Mouse (Mus musculus) common myeloid progenitor, adult 5-6 weeks (primary cell): ENCODE results near the gene Ubox5. TPM values are rescaled to one million over a fixed set of nuclear protein-coding genes. Genes with fewer than 3 reads are reported as not detected.
A peak's percentile ranks its signal among the peaks of the same experiment; 100 is the strongest.
"Not testable (repeated sequence)": the region's sequence is repeated elsewhere in the genome, so short reads cannot be mapped to it uniquely, and the experiment has no call there.

Experiments
- ATAC-seq: replicated peaks from 2 replicates; pipeline ENCODE4 v1.8.0; 2016; ENCODE audit warnings: low read depth, mild to moderate bottlenecking, moderate TSS enrichment, inconsistent platforms; ENCODE audit not compliant: poor library complexity, severe bottlenecking
- total RNA-seq: library from RNA; stranded (forward); fragments of 200-1000, 187-1606 nt; gene quantifications from 2 replicates; pipeline ENCODE4 v1.2.3, GENCODE M21; 2017

Ubox5 gene
- total RNA-seq, 1 experiment from 2014 or later, result 7.3 TPM

DNA sequence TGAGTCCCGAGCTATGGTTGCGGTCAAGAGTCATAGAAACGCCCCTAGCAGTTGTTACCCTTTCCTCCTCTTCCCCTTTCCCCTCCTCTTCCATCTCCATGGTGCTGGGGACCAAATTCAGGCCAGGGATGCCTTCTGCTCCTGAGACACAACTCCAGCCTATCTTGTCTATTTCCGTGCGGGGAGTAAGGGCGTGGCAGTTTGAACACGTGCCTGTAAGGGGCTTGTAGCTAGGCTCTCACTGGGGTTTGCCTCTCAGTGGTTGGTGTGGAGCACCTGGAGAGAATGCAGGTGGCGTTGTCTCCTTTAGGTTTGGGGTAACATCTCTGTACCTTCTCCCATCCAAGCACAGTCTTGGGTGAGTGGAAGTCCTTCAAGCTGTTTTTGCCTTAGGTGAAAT lies 50.0 kb downstream of the Ubox5 start:
- peak; percentile 20; the same call in 1 of the 2 replicates for ATAC-seq

DNA sequence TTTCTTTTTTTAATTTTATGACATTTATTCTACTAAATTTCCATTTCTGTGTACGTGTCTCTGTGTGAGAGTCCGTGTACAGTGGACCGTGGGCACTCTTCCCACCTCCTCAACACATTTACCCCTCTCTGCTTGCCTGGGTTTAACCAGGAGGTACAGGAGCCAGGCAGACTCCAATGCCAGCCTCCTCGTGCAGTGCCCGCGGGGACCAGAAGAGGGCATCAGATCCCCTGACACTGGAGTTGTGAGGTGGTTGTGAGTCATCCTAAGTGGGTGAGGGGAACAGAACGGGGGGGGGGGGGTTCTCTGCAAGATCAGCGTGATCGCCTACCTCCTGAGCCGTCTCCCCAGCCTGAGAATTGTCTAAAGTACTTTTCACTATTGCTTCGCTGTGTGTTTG lies 51.7 kb downstream of the Ubox5 start:
- peak; percentile 50 for ATAC-seq

DNA sequence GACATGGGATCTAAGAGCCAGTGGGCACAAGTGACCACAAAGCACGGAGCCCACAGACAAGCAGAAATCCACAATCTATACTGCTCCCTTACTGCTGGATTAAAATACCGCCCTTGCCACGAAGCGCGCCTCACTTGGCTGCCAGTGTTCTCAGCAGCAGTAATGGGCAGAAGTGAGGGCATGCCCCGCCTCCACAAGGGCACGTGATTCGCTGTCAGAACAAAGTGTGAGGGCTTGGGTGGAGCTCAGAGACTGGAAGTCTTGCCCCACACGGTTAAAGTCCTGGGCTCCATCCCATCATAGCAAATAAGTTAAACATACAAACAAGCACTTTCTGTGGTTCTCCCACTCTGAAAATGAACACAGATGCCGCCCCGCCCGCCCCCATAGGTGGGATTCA lies 52.2 kb downstream of the Ubox5 start:
- peak; percentile 53 for ATAC-seq

DNA sequence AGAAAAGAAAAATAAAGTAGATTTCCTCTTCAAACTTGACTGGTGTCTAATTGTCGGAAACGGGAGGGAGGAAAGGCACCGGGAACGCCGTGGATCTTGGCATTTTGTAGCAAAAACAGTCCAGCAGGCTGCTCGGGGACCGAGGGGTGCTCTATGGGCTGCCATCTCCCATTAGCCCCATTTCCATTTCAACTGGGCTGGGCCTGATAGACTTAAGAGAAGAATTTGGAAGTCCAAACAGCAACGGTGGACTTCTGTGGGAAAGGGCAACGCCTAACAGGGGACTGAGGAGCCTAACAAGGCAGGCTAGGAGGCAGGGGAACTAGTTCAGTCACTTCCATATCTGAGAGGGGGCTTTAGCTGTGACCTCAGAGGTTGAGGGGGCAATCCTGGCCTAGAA lies 52.8 kb downstream of the Ubox5 start:
- no peak for ATAC-seq

DNA sequence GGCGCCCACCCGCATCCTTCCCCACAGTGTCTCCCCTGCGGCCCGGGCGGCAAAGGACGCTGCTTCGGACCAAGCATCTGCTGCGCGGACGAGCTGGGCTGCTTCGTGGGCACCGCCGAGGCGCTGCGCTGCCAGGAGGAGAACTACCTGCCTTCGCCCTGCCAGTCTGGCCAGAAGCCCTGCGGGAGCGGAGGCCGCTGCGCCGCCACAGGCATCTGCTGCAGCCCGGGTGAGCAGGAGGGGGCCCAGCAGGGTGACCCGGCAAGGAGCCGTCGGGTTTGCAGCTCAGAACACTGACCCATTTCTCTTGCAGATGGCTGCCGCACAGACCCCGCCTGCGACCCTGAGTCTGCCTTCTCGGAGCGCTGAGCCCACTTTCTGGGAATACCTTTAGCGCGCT lies 53.3 kb downstream of the Ubox5 start:
- not testable (repeated sequence) for ATAC-seq

DNA sequence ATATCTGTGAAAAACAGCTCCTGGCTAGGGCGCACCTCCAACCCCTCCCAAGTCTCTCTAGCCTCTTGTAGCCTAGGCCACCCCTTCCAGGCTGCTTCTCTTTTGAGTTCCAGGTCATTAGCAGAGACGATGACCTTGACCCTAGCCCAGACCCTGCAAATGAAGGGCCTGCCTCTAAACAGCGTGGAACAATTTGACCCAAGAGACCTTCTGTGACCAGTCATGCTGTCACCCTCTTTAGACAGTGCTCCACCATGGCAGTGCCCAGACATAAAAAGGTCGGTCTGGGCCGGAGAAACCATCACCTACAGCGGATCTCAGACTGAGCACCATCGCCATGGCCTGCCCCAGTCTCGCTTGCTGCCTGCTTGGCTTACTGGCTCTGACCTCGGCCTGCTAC lies 54.0 kb downstream of the Ubox5 start, which contains the start of gene Oxt:
Oxt (plus strand) TSS at position 301 of the 400 bp plus-strand sequence.
- no peak for ATAC-seq

DNA sequence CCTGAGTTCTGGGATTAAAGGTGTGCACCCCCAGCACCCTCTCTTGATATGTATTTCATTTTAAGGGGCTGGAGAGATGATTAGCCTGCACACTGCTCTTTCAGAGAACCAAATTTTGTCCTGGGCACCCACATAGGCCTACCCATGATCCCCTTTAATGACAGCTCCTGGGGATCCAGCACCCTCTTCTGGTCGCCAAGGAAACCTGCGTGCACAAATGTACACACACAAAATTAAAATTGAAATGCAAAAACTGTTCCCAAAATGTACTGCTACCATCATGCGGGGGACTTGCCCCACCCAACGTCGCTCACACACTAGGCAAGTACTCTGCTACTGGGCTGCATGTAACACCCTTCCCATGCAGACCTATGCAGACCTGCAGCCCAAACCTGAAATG lies 54.9 kb downstream of the Ubox5 start:
- ATAC-seq, result no peak

DNA sequence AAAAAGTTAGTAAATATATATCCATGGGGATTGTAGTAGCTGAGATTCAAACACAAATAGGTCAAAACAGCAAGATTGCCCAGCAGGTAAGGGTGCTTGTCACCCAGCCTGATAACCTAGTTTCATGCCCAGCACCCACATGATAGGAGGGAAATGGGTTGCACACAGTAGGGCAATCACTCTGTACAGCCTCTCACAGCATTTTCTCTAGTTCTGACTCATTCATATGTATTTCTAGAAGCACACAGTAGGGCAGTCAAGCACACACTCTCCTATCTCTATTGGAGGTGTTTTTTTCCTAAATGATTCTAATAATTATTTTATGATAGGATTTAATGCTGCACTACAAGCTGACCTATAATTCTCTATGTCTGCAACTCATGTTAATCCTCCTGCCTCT lies 59.9 kb downstream of the Ubox5 start:
- no peak for ATAC-seq

DNA sequence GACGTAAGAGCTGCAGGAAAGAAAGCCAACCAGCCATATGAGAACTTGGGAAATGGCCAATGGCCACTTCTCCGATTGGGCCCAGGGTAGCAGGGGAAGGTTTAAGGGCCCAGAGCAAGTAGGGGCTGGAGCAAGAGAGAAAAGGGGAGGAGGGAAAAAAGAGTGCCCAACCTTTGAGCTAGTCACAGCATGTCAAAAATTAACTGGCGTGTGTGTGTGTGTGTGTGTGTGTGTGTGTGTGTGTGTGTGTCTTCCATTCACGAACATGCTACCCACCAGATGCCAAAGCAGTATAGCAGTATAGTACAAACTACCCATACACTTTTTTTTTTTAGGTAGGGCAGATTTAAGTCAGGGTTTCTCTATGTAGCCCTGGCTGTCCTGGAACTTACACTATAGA lies 60.9 kb downstream of the Ubox5 start:
- ATAC-seq, result no peak

DNA sequence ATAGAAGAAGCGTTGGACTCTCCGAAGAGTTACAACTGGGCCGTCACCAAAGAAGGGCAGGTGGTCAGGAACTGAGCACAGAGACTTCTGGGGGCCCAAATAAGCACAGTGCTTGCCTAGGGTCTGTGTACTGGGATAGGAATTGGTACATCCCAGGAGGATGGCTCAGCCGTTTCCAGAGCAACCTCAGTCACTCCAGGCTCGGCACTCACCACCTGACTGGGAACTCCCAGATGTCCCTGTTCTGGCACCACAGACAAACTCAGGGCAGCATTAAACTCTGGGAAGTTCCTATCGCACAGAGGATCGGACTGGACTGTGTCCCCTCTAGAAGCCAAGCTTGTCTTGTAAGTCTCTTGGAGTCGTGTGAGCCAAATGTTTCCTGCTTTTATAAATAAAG lies 64.9 kb downstream of the Ubox5 start:
- no peak for ATAC-seq

DNA sequence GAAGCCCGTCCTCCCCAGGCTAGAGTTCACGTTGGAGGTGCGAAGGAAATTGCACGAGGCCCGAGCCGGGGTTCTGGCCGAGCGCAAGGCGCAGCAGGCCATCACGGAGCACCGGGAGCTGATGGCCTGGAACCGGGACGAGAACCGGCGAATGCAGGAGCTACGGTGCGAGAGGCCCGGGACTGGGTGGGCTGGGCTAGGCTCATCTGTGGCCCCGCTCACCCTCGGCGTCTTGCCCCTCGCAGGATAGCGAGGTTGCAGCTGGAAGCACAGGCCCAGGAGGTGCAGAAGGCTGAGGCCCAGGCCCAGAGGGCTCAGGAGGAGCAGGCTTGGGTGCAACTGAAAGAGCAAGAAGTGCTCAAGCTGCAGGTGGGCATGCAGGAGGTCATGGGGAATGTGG lies 65.8 kb downstream of the Ubox5 start:
- ATAC-seq, result no peak

DNA sequence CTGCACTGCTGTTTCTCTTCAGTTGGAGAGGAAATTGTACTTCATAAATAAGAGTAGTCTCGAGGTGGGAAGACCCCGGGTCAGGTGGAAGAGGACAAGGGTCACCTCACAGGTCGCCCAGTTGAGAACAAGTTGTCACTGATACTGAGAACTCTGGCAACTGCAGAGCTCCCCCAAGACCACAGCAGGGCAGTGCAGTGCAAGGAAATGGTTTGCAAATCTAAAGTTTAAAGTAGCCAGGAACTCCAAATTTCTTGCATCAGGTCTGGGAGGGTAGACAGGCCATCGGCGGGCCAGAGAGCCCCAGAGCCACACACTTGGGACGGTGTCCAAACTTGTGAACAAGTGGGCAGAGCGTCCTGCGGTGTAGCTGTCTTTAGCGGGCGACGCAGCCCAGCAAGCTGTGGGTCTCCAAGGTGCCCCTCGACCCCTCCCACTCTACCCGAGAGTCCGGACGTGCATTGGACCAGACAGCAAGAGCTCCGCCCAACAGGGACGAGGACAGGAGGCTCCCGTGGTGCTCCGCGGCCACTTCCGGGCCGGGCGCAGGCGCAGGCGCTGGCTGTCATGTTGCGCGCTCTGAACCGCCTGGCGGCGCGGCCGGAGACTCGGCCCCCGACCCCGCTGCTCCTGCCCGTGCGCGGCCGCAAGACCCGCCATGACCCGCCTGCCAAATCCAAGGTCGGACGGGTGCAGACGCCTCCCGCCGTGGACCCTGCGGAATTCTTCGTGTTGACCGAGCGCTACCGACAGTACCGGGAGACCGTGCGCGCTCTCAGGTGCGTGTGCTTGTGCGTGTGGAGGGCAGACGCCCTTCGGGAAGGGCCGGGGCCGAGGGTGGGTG lies 66.4 kb downstream of the Ubox5 start, which contains the start of gene Mrps26:
Mrps26 (plus strand) TSS at position 531 of the 844 bp plus-strand sequence.
- peak; percentile 98 for ATAC-seq

DNA sequence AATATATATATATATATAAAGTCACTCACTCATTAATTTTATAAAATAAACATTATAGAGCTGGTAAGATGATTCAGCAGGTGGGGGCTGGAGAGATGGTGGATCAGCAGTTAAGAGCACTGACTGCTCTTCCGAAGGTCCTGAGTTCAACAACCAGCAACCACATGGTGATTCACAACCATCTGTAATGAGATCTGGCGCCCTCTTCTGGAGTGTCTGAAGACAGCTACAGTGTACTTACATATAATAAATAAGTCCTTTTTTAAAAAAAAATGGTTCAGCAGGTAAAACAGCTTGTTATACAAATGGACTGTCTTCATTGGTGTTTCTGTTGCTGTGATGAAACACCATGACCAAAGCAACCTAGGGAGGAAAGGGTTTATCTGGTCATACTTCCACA lies 71.8 kb downstream of the Ubox5 start:
- no peak for ATAC-seq

DNA sequence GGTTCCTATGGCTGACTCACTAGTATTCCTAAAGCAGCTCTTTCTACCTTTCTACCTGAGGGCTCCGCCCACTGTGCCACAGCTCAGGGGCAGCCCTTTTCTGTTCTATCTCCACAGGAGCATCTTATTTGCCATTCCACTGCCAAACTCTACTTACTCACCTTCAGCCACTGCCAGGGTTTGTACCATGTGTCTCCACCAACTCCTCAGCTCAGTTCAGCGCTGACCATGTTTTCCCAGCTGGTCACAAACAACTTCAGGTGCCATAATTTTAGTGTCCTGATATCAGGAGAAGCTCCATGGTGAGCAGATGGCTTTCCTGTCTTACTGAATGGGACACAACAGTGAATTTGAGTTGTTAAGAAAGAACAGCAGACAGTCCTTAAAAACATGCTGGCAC lies 72.4 kb downstream of the Ubox5 start:
- ATAC-seq, result no peak

DNA sequence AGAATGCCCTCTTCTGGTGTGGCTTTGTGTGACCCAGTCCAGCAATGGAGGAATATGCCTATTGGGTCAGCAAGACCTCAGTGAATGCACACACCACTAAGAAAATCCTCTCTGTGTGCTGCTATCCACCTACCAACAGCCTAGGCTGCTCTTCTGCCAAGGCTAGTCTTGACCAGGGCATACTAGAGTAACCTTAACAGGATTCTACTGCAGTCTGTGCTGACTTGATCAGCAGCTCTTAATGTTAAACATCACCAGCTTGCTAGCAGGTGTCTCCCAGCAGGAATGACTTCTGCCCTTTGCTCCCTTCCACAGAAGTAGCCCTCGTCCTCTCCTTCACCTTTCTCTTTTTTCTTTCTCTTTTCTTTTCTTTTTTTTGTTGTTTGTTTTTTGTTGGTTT lies 73.5 kb downstream of the Ubox5 start:
- ATAC-seq, result no peak

DNA sequence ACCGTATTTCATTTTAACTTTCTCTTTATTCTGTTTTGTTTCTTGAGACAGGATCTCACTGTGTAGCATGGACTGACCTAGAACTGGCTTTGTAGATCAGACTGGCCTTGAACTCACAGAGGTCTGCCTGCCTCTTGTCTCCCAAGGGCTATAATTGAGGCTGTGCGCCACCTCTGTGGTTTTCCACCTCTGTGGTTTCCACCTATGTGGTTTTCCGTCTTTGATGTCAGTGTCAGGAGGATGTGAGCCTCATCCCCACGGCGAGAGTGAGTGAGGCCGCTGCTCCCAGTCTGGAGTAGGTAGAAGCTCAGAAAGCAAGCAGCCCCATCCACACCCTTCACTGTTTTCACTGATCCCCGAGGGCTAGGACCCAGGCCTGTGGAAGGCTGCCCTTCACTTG lies 75.0 kb downstream of the Ubox5 start:
- no peak for ATAC-seq

DNA sequence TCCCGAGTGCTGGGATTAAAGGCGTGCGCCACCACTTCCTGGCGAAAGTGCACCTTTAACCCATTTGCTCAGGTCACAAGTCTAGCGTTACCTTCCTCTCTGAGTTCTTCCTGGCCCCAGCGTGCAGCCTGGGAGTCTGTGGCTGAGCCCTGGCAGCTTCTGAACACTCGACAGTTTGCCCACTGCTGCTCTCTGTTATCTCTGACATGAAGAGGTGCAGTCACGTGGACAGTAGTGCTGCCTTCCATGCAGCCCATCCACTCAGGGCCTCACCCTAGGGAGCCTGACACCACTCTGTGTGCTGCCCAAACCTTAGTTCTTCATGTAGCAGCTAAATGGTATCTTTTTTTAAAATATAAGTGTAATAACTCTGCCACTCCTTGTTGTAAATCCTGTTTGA lies 82.9 kb downstream of the Ubox5 start:
- peak; percentile 70 for ATAC-seq

DNA sequence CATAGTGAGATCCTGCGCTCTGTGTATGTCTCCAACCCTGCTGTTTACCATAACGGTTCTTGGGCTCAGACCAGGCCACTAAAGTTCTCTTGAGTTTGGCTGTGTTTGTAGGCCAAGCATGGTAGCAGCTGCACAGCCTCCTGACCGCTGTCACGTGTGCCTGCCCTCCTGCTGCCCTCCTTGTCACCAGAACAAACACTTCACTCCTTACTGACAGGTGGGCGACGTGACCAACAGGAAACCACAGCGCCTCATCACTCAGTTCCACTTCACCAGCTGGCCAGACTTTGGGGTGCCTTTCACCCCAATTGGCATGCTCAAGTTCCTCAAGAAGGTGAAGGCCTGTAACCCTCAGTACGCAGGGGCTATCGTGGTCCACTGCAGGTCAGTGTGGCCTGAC lies 89.6 kb downstream of the Ubox5 start:
- ATAC-seq, result peak; percentile 53
